Mouse (Mus musculus) kidney, embryonic 14.5 days (tissue): ENCODE results near the gene Rgs9bp. TPM values are rescaled to one million over a fixed set of nuclear protein-coding genes. Genes with fewer than 3 reads are reported as not detected.
A peak's percentile ranks its signal among the peaks of the same experiment; 100 is the strongest.
"Not testable (repeated sequence)": the region's sequence is repeated elsewhere in the genome, so short reads cannot be mapped to it uniquely, and the experiment has no call there.

Experiments
- ATAC-seq: fragments of 200-750 bp; cut with Nextera tagmentation; 2 replicates; pipeline ENCODE4 v1.8.0; 2017; ENCODE audit warnings: moderate number of reproducible peaks, mild to moderate bottlenecking, moderate TSS enrichment, moderate library complexity; ENCODE audit not compliant: low FRiP score, low TSS enrichment
- H3K27ac ChIP-seq: fragments of 300-500 bp; sonication (generic); 2 replicates; pipeline ENCODE4 v1.5.1; 2014; ENCODE audit warnings: low read depth, mild to moderate bottlenecking, low read length, moderate library complexity, mixed read lengths
- H3K27me3 ChIP-seq: fragments of 300-500 bp; sonication (generic); 2 replicates; pipeline ENCODE4 v1.6.1; 2014; ENCODE audit warnings: mild to moderate bottlenecking, low read length; ENCODE audit not compliant: control insufficient read depth, insufficient read depth
- H3K36me3 ChIP-seq: fragments of 300-500 bp; sonication (generic); 2 replicates; pipeline ENCODE4 v1.6.1; 2014; ENCODE audit warnings: low read length, mixed read lengths; ENCODE audit not compliant: control insufficient read depth, insufficient read depth
- H3K4me1 ChIP-seq: fragments of 300-500 bp; sonication (generic); 2 replicates; pipeline ENCODE4 v1.6.1; 2014; ENCODE audit warnings: low read length, mixed read lengths; ENCODE audit not compliant: control insufficient read depth, insufficient read depth
- H3K4me2 ChIP-seq: fragments of 300-500 bp; sonication (generic); replicated peaks from 2 replicates; pipeline ENCODE4 v1.6.1; 2014; ENCODE audit warnings: low read depth, mild to moderate bottlenecking, low read length
- H3K4me3 ChIP-seq: fragments of 300-500 bp; sonication (generic); 2 replicates; pipeline ENCODE4 v1.5.1; 2014; ENCODE audit warnings: mild to moderate bottlenecking, low read length
- H3K9ac ChIP-seq: fragments of 300-500 bp; sonication (generic); 2 replicates; pipeline ENCODE4 v1.6.1; 2014; ENCODE audit warnings: low read depth, mild to moderate bottlenecking, low read length, moderate library complexity
- H3K9me3 ChIP-seq: fragments of 300-500 bp; sonication (generic); 2 replicates; pipeline ENCODE4 v1.6.1; 2016; ENCODE audit warnings: low read length; ENCODE audit not compliant: control insufficient read depth
- WGBS: fragments of 180-500 bp; shearing (Covaris S2); extraction: QIAGEN DNeasy Blood & Tissue Kit; methylation state at CpG from one replicate; pipeline ENCODE4 v1.1.7; 2014; 5-methylcytosine and 5-hydroxymethylcytosine counted together
- polyA plus RNA-seq: library from polyadenylated mRNA; unstranded; fragments of >200 nt; fragmentation: Nextera tagmentation; extraction: Ambion mirVana; gene quantifications from 2 replicates; pipeline ENCODE4 v1.2.1, GENCODE M21; 2014

Gene Rgs9bp
- polyA plus RNA-seq, 1 experiment from 2014 or later: 0.28 TPM

DNA sequence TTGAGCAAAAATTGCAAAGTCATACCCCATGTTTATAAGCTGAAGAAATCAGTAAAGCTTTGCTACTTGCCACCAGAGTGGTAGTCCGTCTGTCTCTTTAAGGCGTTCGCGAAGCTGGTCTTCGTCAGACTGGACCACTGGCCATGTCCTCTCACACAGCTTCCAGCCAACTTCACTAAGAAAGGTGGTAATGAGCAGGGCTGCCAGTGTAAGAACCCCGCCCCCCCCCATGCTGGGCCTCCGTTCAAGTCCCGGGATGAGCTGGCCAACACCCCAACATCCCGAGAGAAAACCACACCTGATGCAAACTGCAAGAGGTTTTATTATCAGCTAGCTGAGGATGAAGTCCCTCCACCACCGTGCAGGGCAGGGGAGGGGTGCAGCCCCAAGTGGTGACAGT lies 20.5 kb downstream of the Rgs9bp start:
- not testable (repeated sequence) for ATAC-seq
- WGBS: 80% methylated on average over 10 of the region's 10 CpGs

DNA sequence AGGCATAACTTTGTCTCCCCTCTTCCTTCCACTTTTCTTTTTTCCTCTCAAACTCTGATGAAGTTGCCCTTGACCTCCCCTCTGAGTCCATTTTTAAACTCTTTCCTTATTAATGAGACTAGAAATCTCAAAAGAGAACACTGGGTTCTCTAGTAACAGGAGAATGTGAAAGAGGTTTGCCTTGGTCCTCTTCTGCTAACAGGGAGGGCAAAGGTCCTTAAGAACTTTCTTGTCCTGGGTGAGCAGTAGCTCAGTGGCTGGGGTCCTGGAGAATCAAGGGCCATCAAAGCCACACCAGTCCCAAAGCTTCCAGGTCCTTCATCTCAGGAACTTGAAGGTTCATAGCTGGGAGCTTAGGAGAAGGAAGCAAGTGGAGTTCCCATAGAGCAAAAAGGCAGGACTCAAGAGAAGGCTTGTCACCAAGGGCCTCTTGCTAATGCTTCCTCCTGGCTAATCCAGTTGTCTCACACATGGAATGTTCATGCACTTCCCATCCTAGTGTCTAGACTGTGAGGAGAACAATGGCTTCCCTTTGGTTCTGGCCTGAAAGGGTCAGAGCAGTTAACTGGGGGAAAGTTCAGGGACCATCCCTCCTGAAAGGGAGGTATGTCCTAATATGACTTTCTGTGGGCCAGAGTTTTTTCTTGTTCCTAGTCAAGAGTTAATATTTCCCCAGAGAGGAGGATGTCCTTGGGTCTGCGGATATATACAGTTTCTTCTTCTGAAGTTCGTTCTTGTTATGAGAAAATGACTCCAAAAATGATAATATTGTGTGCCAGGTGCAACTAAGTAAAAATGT lies 21.1 kb downstream of the Rgs9bp start:
- H3K36me3 ChIP-seq: no peaks in the 10 kb centered on the region
- H3K27me3 ChIP-seq: no peaks in the 10 kb centered on the region
- 97% methylated on average over 2 of the region's 2 CpGs for WGBS
- ATAC-seq: no peak
- no peak overlapping the region for H3K4me3 ChIP-seq
- H3K4me2 ChIP-seq: no peak overlapping the region
- H3K4me1 ChIP-seq: no peaks in the 10 kb centered on the region
- H3K27ac ChIP-seq: no peak overlapping the region
- H3K9me3 ChIP-seq: no peaks in the 10 kb centered on the region
- H3K9ac ChIP-seq: no peak overlapping the region

More for the DNA sequence above, 20.5 kb downstream of the Rgs9bp start:
- H3K27ac ChIP-seq, H3K9me3 ChIP-seq, H3K4me3 ChIP-seq, H3K36me3 ChIP-seq, H3K9ac ChIP-seq, H3K27me3 ChIP-seq, H3K4me2 ChIP-seq, H3K4me1 ChIP-seq: not testable (repeated sequence)

DNA sequence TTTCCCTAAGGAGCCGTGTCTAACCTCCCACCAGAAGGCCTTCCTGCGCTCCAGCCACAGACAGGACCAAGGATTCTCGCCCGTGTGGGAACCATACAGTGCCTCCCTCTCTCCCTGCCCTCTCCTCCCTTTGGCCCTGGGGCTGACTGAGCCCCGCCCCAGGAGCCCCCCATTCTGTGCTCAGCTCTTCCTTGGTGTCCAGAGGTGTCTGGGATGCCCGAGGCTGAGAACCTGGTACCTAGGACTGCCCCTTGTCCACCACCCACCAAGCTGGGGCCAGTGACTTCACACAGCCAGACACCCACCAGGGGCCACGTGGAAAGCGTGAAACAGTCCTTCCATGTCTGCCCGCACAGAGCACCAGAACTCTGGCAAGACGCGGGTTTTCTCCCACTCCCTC lies 22.3 kb downstream of the Rgs9bp start:
- no peaks in the 10 kb centered on the region for H3K36me3 ChIP-seq
- no peaks in the 10 kb centered on the region for H3K27me3 ChIP-seq
- H3K9me3 ChIP-seq: no peaks in the 10 kb centered on the region
- WGBS: 72% methylated on average over 11 of the region's 11 CpGs
- no peak overlapping the region for H3K27ac ChIP-seq
- no peak overlapping the region for H3K9ac ChIP-seq
- H3K4me2 ChIP-seq: no peak overlapping the region
- H3K4me1 ChIP-seq: no peaks in the 10 kb centered on the region
- no peak for ATAC-seq
- no peak overlapping the region for H3K4me3 ChIP-seq

DNA sequence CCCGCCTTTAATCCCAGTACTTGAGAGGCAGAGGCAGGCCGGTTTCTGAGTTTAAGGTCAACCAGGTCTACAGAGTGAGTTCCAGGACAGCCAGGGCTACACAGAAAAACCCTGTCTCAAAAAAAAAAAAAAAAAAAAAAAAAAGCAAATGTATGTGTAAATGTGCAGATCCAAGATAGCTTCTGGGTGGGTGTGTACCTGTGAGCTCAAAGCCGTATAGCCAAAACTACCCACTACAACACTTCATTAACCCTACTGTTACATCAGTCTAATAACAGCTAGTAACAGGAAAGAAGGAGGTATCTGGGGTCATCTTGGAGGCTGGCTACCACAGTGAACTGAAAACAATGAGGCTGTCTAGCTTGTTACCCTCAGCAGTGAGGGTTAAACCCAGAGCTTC lies 25.5 kb downstream of the Rgs9bp start:
- no peak overlapping the region for H3K9ac ChIP-seq
- 87% methylated on average over 3 of the region's 3 CpGs for WGBS
- ATAC-seq: no peak
- no peak overlapping the region for H3K4me3 ChIP-seq
- H3K4me1 ChIP-seq: 0 out of 2 replicates have a peak, but pooled peaks cover 3% of the 10 kb centered on the region
- no peak overlapping the region for H3K4me2 ChIP-seq
- H3K9me3 ChIP-seq: no peaks in the 10 kb centered on the region
- no peaks in the 10 kb centered on the region for H3K27me3 ChIP-seq
- H3K27ac ChIP-seq: no peak overlapping the region
- no peaks in the 10 kb centered on the region for H3K36me3 ChIP-seq

DNA sequence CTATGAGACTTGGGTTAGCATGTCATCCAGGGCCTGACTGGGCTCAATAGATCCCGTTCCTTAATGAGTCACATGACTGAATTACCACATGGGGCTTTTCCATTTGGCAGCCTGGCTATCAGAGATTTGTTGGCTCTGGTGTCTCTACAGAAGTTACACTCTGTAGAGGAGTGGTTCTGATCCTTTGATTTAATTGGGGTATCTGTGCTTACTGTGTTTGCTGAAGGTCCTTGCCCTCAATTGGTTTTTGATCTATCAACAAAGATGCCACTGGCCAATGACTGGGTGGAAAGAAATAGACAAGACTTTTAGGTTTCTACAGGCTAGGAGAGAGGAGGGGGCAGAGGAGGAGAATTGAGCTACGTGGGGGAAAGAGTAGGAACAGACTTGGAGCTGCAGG lies 26.7 kb downstream of the Rgs9bp start:
- Histone ChIP-seq H3K36me3 (no peaks in the 10 kb centered on the region), H3K9ac (no peak overlapping the region), H3K4me2 (no peak overlapping the region), H3K27me3 (no peaks in the 10 kb centered on the region), H3K27ac (no peak overlapping the region), H3K4me3 (no peak overlapping the region), H3K4me1 (0 out of 2 replicates have a peak, but pooled peaks cover 3% of the 10 kb centered on the region), H3K9me3 (no peaks in the 10 kb centered on the region)
- ATAC-seq: no peak
- WGBS: 69% methylated on average over 2 of the region's 2 CpGs

DNA sequence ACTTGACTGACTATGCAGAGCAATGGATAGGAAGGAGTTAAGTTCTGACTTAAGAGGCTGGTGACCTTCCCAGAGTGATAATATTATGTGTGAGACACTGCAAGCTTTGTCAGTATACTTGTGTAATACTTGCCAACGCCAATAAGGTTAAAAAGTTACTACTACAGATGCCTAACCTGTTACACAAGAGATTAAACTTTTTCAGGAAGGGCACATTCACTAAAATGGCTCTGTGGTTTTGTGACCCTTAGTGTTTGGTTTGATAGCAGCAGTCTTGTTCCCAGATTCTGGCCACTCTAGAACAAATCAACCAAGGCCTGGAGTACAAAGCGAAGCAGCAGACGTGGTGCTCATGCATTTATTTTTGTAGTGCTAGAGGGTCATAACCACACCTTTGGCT lies 27.8 kb downstream of the Rgs9bp start:
- H3K9me3 ChIP-seq: no peaks in the 10 kb centered on the region
- no peaks in the 10 kb centered on the region for H3K36me3 ChIP-seq
- H3K4me3 ChIP-seq: no peak overlapping the region
- ATAC-seq: no peak
- H3K4me1 ChIP-seq: 0 out of 2 replicates have a peak, but pooled peaks cover 3% of the 10 kb centered on the region
- no peak overlapping the region for H3K4me2 ChIP-seq
- WGBS: 80% methylated on average over 3 of the region's 3 CpGs
- H3K27me3 ChIP-seq: no peaks in the 10 kb centered on the region
- no peak overlapping the region for H3K9ac ChIP-seq
- H3K27ac ChIP-seq: no peak overlapping the region

DNA sequence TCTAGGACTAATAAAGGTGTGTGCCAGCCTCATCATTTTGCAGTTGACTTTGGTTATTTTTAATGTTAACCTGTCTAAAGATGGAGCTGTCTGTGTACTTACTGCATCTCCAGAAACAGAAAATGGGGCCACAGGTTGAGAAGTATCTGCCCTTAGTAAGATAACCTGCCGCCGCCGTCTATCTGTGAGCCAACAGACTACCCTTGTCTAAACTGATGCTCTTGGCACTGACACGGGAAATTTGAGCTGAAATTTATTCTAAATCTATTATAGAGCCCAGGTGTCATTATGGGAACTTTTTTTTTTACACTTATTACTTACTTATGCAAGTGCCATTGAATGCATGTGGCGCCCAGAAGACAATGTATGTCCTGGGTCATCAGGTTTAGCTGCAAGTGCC lies 28.5 kb downstream of the Rgs9bp start:
- no peak for ATAC-seq
- Histone ChIP-seq H3K27me3 (no peaks in the 10 kb centered on the region), H3K9ac (no peak overlapping the region), H3K36me3 (no peaks in the 10 kb centered on the region), H3K9me3 (no peaks in the 10 kb centered on the region), H3K27ac (no peak overlapping the region), H3K4me3 (no peak overlapping the region), H3K4me1 (0 out of 2 replicates have a peak, but pooled peaks cover 3% of the 10 kb centered on the region), H3K4me2 (no peak overlapping the region)
- WGBS: 91% methylated on average over 5 of the region's 5 CpGs

DNA sequence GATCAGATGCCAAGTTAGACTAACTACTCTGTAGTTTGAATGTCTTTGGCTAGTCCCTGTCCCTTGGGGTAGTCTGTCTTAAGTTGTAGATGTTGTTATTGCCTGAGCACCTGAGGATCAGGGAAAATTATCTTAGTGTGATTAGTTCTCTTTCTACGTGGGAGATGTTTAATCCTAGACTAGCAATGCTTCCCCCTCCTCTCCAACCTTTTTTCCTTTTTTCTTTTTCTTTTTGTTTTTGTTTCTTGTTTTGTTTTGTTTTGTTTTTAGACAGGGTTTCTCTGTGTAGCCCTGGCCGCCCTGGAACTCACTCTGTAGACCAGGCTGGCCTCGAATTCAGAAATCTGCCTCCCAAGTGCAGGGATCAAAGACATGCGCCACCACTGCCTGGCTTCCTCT lies 29.2 kb downstream of the Rgs9bp start, which contains the start of gene Nudt19:
Gene Nudt19 (minus strand): TSS at position 100 of the 399 bp plus-strand sequence.
- no peaks in the 10 kb centered on the region for H3K27me3 ChIP-seq
- no peak for ATAC-seq
- 59% methylated on average over 4 of the region's 4 CpGs for WGBS
- peak within 1 kb of the TSS; percentile 96 for H3K9ac ChIP-seq
- H3K9me3 ChIP-seq: no peaks in the 10 kb centered on the region
- H3K4me3 ChIP-seq: peak within 1 kb of the TSS; percentile 80
- H3K27ac ChIP-seq: peak within 1 kb of the TSS; percentile 97
- 0 out of 2 replicates have a peak, but pooled peaks cover 3% of the 10 kb centered on the region for H3K4me1 ChIP-seq
- H3K4me2 ChIP-seq: peak within 1 kb of the TSS; percentile 97
- no peaks in the 10 kb centered on the region for H3K36me3 ChIP-seq
